Mouse (Mus musculus): ENCODE data around the gene Arhgap18. TPM values are rescaled to one million over a fixed set of nuclear protein-coding genes. Genes with fewer than 3 reads are reported as not detected.

Gene Arhgap18
- total RNA-seq, 1 experiment: 3.1 TPM

DNA sequence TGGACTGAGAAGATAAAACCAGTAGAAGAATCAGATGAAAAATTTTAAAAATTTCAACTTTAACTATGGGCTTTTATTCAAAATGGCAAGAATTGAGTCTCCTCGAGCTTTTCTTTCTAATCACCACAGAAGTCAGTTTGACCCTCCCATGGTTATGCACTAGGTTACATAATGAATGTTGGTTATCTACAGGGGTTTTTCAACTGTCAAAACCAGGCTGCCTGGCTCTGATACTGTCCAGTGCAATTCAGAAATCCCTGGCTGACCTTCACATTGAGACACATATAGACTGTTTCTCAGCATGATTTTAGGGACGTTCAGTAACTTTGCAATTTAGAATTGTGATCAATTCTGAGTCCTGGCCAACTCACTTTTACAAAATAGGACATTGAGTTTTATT lies 195.1 kb downstream of the Arhgap18 start:
- Histone ChIP-seq H3K4me1 (ENCODE audit: control insufficient read depth in 2 of 2, insufficient read depth in 2 of 2, low read length in 2 of 2, poor library complexity in 1 of 2) (no peaks in the 10 kb centered on the region), H3K9me3 (ENCODE audit: control insufficient read depth, insufficient read depth, low read depth, low read length) (no peaks in the 10 kb centered on the region), H3K9ac (ENCODE audit: insufficient read depth, low read depth, low read length, poor library complexity, severe bottlenecking) (no peak overlapping the region), H3K4me3 (ENCODE audit: insufficient read depth in 1 of 2, low read depth in 1 of 2, low read length in 2 of 2, poor library complexity in 1 of 2, severe bottlenecking in 1 of 2) (no peak overlapping the region), H3K36me3 (ENCODE audit: control insufficient read depth, insufficient read depth, low read length, poor library complexity, severe bottlenecking) (no peaks in the 10 kb centered on the region), H3K27ac (ENCODE audit: insufficient read depth, low read depth, low read length, poor library complexity, severe bottlenecking) (no peak overlapping the region)
- TF ChIP-seq MAFK (IDR thresholded peaks at IDR 0.05; ENCODE audit: insufficient read depth, low read depth, low read length): no peak
- TF ChIP-seq HCFC1 (IDR thresholded peaks at IDR 0.05; ENCODE audit: borderline replicate concordance, insufficient read depth, low read length): no peak
- no peak for TF ChIP-seq CHD2 (IDR thresholded peaks at IDR 0.05; ENCODE audit: low read depth, low read length)
- TF ChIP-seq ZNF384 (IDR thresholded peaks at IDR 0.05; ENCODE audit: low read depth, low read length): no peak
- TF ChIP-seq ZC3H11A (IDR thresholded peaks at IDR 0.05; ENCODE audit: borderline replicate concordance, low read depth, low read length): no peak
- in situ Hi-C loops (cut with MboI; ENCODE audit: low sequenced_read_pairs in 2 of 2, unreplicated experiment in 2 of 2): no loop called here
- DNase-seq (ENCODE audit: low read depth, low spot score): no peak

- TF ChIP-seq ZC3H11A (IDR thresholded peaks at IDR 0.05; ENCODE audit: borderline replicate concordance, low read depth, low read length): no peak
- no peak for TF ChIP-seq HCFC1 (IDR thresholded peaks at IDR 0.05; ENCODE audit: borderline replicate concordance, insufficient read depth, low read length)
- TF ChIP-seq MAFK (IDR thresholded peaks at IDR 0.05; ENCODE audit: insufficient read depth, low read depth, low read length): no peak
- no peak for TF ChIP-seq CHD2 (IDR thresholded peaks at IDR 0.05; ENCODE audit: low read depth, low read length)
- no peak for TF ChIP-seq ZNF384 (IDR thresholded peaks at IDR 0.05; ENCODE audit: low read depth, low read length)
These were observed 196.4 kb downstream of the Arhgap18 start for GRCm38 (mm10) chr10:26949667-26950066.

DNA sequence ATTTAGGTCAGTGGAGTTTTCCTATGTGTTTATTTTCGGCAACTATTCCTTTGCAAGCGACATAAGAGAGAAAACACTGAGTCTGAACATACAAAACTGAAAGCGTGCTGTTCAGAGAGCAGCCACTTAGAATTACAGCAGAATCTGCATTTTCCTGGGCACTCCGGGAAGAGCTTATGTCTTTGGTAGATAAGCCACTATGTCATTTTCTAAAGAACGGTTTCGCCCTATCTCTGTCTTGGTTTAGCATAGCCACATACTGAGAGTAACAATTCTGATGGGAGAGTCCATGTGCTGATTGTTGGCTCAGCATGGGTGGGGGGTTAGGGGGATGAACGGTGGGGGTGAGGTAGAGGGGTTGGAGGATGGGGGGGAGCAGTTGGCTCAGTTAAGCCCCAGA lies 197.2 kb downstream of the Arhgap18 start:
- in situ Hi-C loops (cut with MboI; ENCODE audit: low sequenced_read_pairs in 2 of 2, unreplicated experiment in 2 of 2): no loop called here
- H3K4me1 ChIP-seq (ENCODE audit: control insufficient read depth in 2 of 2, insufficient read depth in 2 of 2, low read length in 2 of 2, poor library complexity in 1 of 2): no peaks in the 10 kb centered on the region

More at GRCm38 (mm10) chr10:26949667-26950066, 196.4 kb downstream of the Arhgap18 start:
- H3K9me3 ChIP-seq (ENCODE audit: control insufficient read depth, insufficient read depth, low read depth, low read length): no peaks in the 10 kb centered on the region
- H3K36me3 ChIP-seq (ENCODE audit: control insufficient read depth, insufficient read depth, low read length, poor library complexity, severe bottlenecking): no peaks in the 10 kb centered on the region
- no peak overlapping the region for H3K27ac ChIP-seq (ENCODE audit: insufficient read depth, low read depth, low read length, poor library complexity, severe bottlenecking)
- H3K9ac ChIP-seq (ENCODE audit: insufficient read depth, low read depth, low read length, poor library complexity, severe bottlenecking): no peak overlapping the region
- no peak overlapping the region for H3K4me3 ChIP-seq (ENCODE audit: insufficient read depth in 1 of 2, low read depth in 1 of 2, low read length in 2 of 2, poor library complexity in 1 of 2, severe bottlenecking in 1 of 2)
- H3K4me1 ChIP-seq (ENCODE audit: control insufficient read depth in 2 of 2, insufficient read depth in 2 of 2, low read length in 2 of 2, poor library complexity in 1 of 2): no peaks in the 10 kb centered on the region
- DNase-seq (ENCODE audit: low read depth, low spot score): no peak
- in situ Hi-C loops (cut with MboI; ENCODE audit: low sequenced_read_pairs in 2 of 2, unreplicated experiment in 2 of 2): no loop called here

GRCm38 (mm10) chr10:26958513-26958912 lies 205.3 kb downstream of the Arhgap18 start:
- Histone ChIP-seq H3K9ac (ENCODE audit: insufficient read depth, low read depth, low read length, poor library complexity, severe bottlenecking) (no peak overlapping the region), H3K27ac (ENCODE audit: insufficient read depth, low read depth, low read length, poor library complexity, severe bottlenecking) (peak overlapping the region; percentile 90; the same call in 1 of the 2 replicates), H3K4me1 (ENCODE audit: control insufficient read depth in 2 of 2, insufficient read depth in 2 of 2, low read length in 2 of 2, poor library complexity in 1 of 2) (peaks cover 2 to 4% of the 10 kb centered on the region in 2 experiments; a peak in 3 of 4 replicates), H3K9me3 (ENCODE audit: control insufficient read depth, insufficient read depth, low read depth, low read length) (no peaks in the 10 kb centered on the region), H3K4me3 (ENCODE audit: insufficient read depth in 1 of 2, low read depth in 1 of 2, low read length in 2 of 2, poor library complexity in 1 of 2, severe bottlenecking in 1 of 2) (no peak overlapping the region), H3K36me3 (ENCODE audit: control insufficient read depth, insufficient read depth, low read length, poor library complexity, severe bottlenecking) (no peaks in the 10 kb centered on the region)
- peak; percentile 51 for DNase-seq (ENCODE audit: low read depth, low spot score)
- in situ Hi-C loops (cut with MboI; ENCODE audit: low sequenced_read_pairs in 2 of 2, unreplicated experiment in 2 of 2): no loop called here
- TF ChIP-seq CHD2 (IDR thresholded peaks at IDR 0.05; ENCODE audit: low read depth, low read length) (peak; percentile 68; the same call in 1 of the 2 replicates), ZC3H11A (IDR thresholded peaks at IDR 0.05; ENCODE audit: borderline replicate concordance, low read depth, low read length) (no peak)

More for the DNA sequence above, 197.2 kb downstream of the Arhgap18 start:
- Histone ChIP-seq H3K27ac (ENCODE audit: insufficient read depth, low read depth, low read length, poor library complexity, severe bottlenecking) (no peak overlapping the region), H3K36me3 (ENCODE audit: control insufficient read depth, insufficient read depth, low read length, poor library complexity, severe bottlenecking) (no peaks in the 10 kb centered on the region), H3K4me3 (ENCODE audit: insufficient read depth in 1 of 2, low read depth in 1 of 2, low read length in 2 of 2, poor library complexity in 1 of 2, severe bottlenecking in 1 of 2) (no peak overlapping the region), H3K9ac (ENCODE audit: insufficient read depth, low read depth, low read length, poor library complexity, severe bottlenecking) (no peak overlapping the region), H3K9me3 (ENCODE audit: control insufficient read depth, insufficient read depth, low read depth, low read length) (no peaks in the 10 kb centered on the region)
- DNase-seq (ENCODE audit: low read depth, low spot score): no peak
- TF ChIP-seq CHD2 (IDR thresholded peaks at IDR 0.05; ENCODE audit: low read depth, low read length): no peak
- no peak for TF ChIP-seq ZC3H11A (IDR thresholded peaks at IDR 0.05; ENCODE audit: borderline replicate concordance, low read depth, low read length)
- TF ChIP-seq MAFK (IDR thresholded peaks at IDR 0.05; ENCODE audit: insufficient read depth, low read depth, low read length): no peak
- no peak for TF ChIP-seq ZNF384 (IDR thresholded peaks at IDR 0.05; ENCODE audit: low read depth, low read length)
- TF ChIP-seq HCFC1 (IDR thresholded peaks at IDR 0.05; ENCODE audit: borderline replicate concordance, insufficient read depth, low read length): no peak

Measured in ES-E14 (cell line).